Comparison of ENCODE assay signal across 8 mouse cellular contexts in the genomic region with DNA sequence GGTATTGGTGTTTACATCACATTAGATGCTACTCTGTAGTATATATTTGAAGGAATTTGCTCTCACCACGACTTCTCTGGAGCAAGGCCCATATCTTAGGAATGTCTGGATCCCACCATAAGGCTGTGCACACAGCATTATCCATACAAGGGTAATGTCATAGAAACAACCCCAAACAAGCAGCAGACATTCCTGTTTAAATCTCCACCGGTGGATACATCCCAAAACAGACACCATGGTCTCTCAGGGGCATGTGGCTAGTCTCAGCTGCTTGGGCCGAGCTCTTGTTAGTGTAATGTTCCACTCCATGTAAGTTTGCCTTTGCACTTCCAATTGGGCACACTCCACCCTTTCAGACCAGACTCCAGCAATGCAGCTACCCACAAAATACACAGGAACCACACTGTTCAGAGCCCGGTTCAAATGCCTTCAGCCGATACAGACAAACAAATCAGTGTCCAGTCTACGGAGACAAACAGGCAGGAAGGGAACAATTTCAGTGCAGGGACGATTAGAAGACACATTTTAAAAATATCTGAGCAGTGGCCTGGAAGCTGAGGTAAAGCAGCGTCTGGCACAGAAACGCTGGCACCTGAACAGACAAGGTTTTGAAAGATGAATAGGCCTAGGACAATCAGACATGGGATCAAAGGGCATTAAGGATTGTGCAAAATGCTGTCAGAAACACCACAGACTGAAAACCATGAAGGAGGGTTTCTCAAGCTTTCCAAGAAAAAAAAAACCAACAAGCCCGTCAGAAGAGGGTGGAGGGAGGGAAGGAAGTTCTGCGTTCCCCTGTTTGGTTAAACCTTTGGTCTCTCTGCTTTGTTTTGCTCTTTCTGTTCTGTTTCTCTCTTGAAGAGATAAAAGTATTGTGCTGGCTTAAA. TPM values are rescaled to one million over a fixed set of nuclear protein-coding genes. Genes with fewer than 3 reads are reported as not detected.
DNase-seq lines count a peak whose midpoint lies in the region; ATAC-seq lines count a peak whose summit lies in the region.

No protein-coding gene starts in this region.

- 32% methylated on average over 11 of the region's 11 CpGs for WGBS in forebrain, embryonic 10.5 days
- WGBS in hindbrain, embryonic 16.5 days = 19% methylated on average over 11 of the region's 11 CpGs
- WGBS in lung, embryonic 15.5 days = 6% methylated on average over 11 of the region's 11 CpGs
- WGBS in stomach, embryonic 15.5 days = 7% methylated on average over 11 of the region's 11 CpGs

- no peaks in the 10 kb centered on the region for H3K36me3 ChIP-seq in forebrain, embryonic 10.5 days (replicated peaks)
- H3K36me3 ChIP-seq in hindbrain, embryonic 16.5 days (ENCODE audit: control insufficient read depth, insufficient read depth, low read length) = no peaks in the 10 kb centered on the region
- H3K36me3 ChIP-seq in lung, embryonic 15.5 days = no peaks in the 10 kb centered on the region
- no peaks in the 10 kb centered on the region for H3K36me3 ChIP-seq in stomach, embryonic 15.5 days

- H3K4me1 ChIP-seq in forebrain, embryonic 10.5 days = peaks cover 35% of the 10 kb centered on the region
- H3K4me1 ChIP-seq in hindbrain, embryonic 16.5 days (ENCODE audit: control insufficient read depth, insufficient read depth, low read depth, low read length) = peaks cover 20% of the 10 kb centered on the region
- H3K4me1 ChIP-seq in lung, embryonic 15.5 days = peaks cover 25% of the 10 kb centered on the region
- peaks cover 14% of the 10 kb centered on the region for H3K4me1 ChIP-seq in stomach, embryonic 15.5 days

- H3K4me2 ChIP-seq in hindbrain, embryonic 16.5 days (ENCODE audit: low read length) = peak overlapping the region; percentile 81
- H3K4me2 ChIP-seq in lung, embryonic 15.5 days = peak overlapping the region; percentile 65
- H3K4me2 ChIP-seq in stomach, embryonic 15.5 days = peak overlapping the region; percentile 77

- peak overlapping the region; percentile 100 for H3K9ac ChIP-seq in hindbrain, embryonic 16.5 days (ENCODE audit: low read depth, low read length)
- peak overlapping the region; percentile 10 for H3K9ac ChIP-seq in lung, embryonic 15.5 days
- H3K9ac ChIP-seq in stomach, embryonic 15.5 days = no peak overlapping the region

- peak overlapping the region; percentile 83 for H3K4me3 ChIP-seq in forebrain, embryonic 10.5 days
- peak overlapping the region; percentile 96 for H3K4me3 ChIP-seq in hindbrain, embryonic 16.5 days (ENCODE audit: low read length)
- H3K4me3 ChIP-seq in lung, embryonic 15.5 days = peak overlapping the region; percentile 79
- H3K4me3 ChIP-seq in stomach, embryonic 15.5 days (replicated peaks) = peak overlapping the region; percentile 86

- no peaks in the 10 kb centered on the region for H3K9me3 ChIP-seq in forebrain, embryonic 10.5 days
- no peaks in the 10 kb centered on the region for H3K9me3 ChIP-seq in hindbrain, embryonic 16.5 days (ENCODE audit: control insufficient read depth, low read length)
- no peaks in the 10 kb centered on the region for H3K9me3 ChIP-seq in lung, embryonic 15.5 days
- H3K9me3 ChIP-seq in stomach, embryonic 15.5 days = no peaks in the 10 kb centered on the region

- ATAC-seq in hindbrain, embryonic 16.5 days = no peak
- ATAC-seq in lung, embryonic 15.5 days (ENCODE audit: borderline replicate concordance, extremely low read depth, low FRiP score, low TSS enrichment) = no peak
- ATAC-seq in stomach, embryonic 15.5 days (ENCODE audit: insufficient read depth, low FRiP score, low read depth) = no peak

- no peak overlapping the region for H3K27ac ChIP-seq in forebrain, embryonic 10.5 days
- peak overlapping the region; percentile 17 for H3K27ac ChIP-seq in hindbrain, embryonic 16.5 days (ENCODE audit: low read depth, low read length)
- peak overlapping the region; percentile 82 for H3K27ac ChIP-seq in lung, embryonic 15.5 days
- peak overlapping the region; percentile 49 for H3K27ac ChIP-seq in stomach, embryonic 15.5 days

- peak; percentile 31 to 37 for DNase-seq in lung, adult 18-20 months
- DNase-seq in lung, postnatal 25 days (ENCODE audit: low spot score) = no peak
- no peak for DNase-seq in forebrain, embryonic 10.5 days (ENCODE audit: extremely low spot score, low spot score)
- no peak for DNase-seq in left cerebral cortex, adult 9 months (ENCODE audit: low spot score in 2 of 2)
- DNase-seq in spleen, postnatal 10 days (ENCODE audit: low spot score in 2 of 2) = no peak

- H3K27me3 ChIP-seq in forebrain, embryonic 10.5 days (ENCODE audit: poor library complexity, severe bottlenecking) = peaks cover 11% of the 10 kb centered on the region
- H3K27me3 ChIP-seq in hindbrain, embryonic 16.5 days (replicated peaks; ENCODE audit: control insufficient read depth, insufficient read depth, low read length) = no peaks in the 10 kb centered on the region
- no peaks in the 10 kb centered on the region for H3K27me3 ChIP-seq in lung, embryonic 15.5 days
- H3K27me3 ChIP-seq in stomach, embryonic 15.5 days (replicated peaks) = no peaks in the 10 kb centered on the region

RNA-seq across cellular contexts. Expression of a gene that starts 1.8 kb away (rescaled TPM):
- polyA plus RNA-seq in forebrain, embryonic 10.5 days (2016; fragmentation: Nextera tagmentation; extraction: Ambion mirVana) = 0.77 and 0.86 TPM in 2 replicates
- polyA plus RNA-seq in hindbrain, embryonic 16.5 days (2015; fragmentation: Nextera tagmentation; extraction: Ambion mirVana) = 1.6 TPM in 2 replicates
- polyA plus RNA-seq in lung, embryonic 15.5 days (2015; fragmentation: Nextera tagmentation; extraction: Ambion mirVana) = 1.4 TPM in 2 replicates
- polyA plus RNA-seq in stomach, embryonic 15.5 days (2015; fragmentation: Nextera tagmentation; extraction: Ambion mirVana) = 1.8 and 1.9 TPM in 2 replicates

Comparison
In these comparisons a context has a peak if more than half of its experiments do, and no peak if none do; other contexts are left out.
1. DNase-seq: peak in lung, adult 18-20 months (2 of 2); none in lung, postnatal 25 days (single experiment), forebrain, embryonic 10.5 days (single experiment), left cerebral cortex, adult 9 months (0 of 2) and spleen, postnatal 10 days (0 of 2).
2. Peak in every context shown above with its lines, with median percentiles within 50 percentile points of each other: H3K4me3 ChIP-seq and H3K4me2 ChIP-seq.